Mouse (Mus musculus) liver, embryonic 14.5 days (tissue): ENCODE results near the gene Mettl17.
A peak's percentile ranks its signal among the peaks of the same experiment; 100 is the strongest.

Experiments used
- CTCF ChIP-seq: IDR thresholded peaks from 2 replicates; pipeline ENCODE4 v1.5.1; 2016; ENCODE audit warnings: antibody characterized with exemption, low read depth, control low read depth
- EP300 ChIP-seq: IDR thresholded peaks from 2 replicates; pipeline ENCODE4 v1.6.1; 2016; ENCODE audit warnings: antibody characterized with exemption, low read depth

- TF ChIP-seq CTCF: no peak
- 0 out of 2 replicates have a peak, but pooled peaks have one; percentile 19 for TF ChIP-seq EP300
These were observed 9.2 kb downstream of the Mettl17 start for GRCm38 (mm10) chr14:51893809-51894208.
